Mouse (Mus musculus): ENCODE measurements around the gene Cdc25a. TPM values are rescaled to one million over a fixed set of nuclear protein-coding genes. Genes with fewer than 3 reads are reported as not detected.
A peak's percentile ranks its signal among the peaks of the same experiment; 100 is the strongest.

Cdc25a gene
- polyA plus RNA-seq (2014; fragmentation: Nextera tagmentation; extraction: Ambion mirVana), result 34.0 and 40.4 TPM in 2 replicates

DNA sequence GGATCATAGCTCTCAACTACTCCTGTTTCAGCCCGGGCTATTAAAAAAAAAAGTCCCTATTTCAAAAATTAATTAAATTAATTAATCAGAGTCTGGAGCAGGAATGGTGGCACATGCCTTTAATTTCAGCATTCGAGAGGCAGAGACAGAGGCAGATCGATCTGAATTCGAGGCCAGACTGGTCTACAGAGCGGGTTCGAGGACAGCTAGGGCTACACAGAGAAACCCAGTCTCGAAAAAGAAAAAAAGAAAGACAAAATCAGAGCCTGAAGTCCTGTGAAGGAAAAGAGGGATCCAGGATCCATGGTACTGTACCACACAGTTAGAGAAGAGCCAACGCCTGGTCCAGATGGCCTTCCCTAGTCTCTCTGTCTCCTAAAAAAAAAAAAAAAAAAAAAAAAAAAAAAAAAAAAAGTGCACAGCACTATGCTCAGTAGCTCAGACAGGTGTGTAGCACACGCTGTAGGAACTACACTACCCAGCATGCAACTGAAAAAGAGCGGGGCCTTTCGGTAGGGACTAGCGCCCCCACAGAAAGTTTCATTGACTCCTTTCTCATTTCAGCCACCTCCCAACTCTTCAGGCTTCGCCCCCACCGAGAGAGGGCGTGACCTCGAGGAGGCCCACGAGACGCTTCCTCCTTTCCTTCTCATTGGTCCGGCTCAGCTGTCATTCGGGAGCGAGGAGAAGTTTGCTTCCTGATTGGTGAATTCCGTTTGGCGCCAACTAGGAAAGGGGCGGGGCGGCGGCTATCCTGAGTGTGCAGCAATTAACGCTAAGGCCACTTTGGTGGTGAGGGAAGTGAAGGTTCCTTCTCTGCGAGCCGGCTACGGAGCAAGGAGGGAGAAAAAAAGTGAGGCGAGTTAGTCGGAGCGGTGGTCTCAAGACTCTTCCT is at the start of gene Cdc25a:
Cdc25a (plus strand) TSS at position 783 of the 895 bp plus-strand sequence.
- DNase-seq (peak; percentile 99), ATAC-seq (ENCODE audit: insufficient read depth) (peak; percentile 93)
- 6% methylated on average over 33 of the region's 33 CpGs for WGBS

GRCm38 (mm10) chr9:109825739-109826138 is 49.6 kb upstream of the Cdc25a start:
- TF ChIP-seq CTCF (IDR thresholded peaks at IDR 0.05; ENCODE audit: low read depth), result no peak
- WGBS, result 49% methylated on average over 4 of the region's 4 CpGs
- H3K36me3 ChIP-seq (ENCODE audit: insufficient read depth), result peaks cover 2% of the 10 kb centered on the region; the same call in 1 of the 2 replicates
- no peak overlapping the region for H3K4me3 ChIP-seq (ENCODE audit: low read depth, low read length)
- H3K9ac ChIP-seq, result no peak overlapping the region
- H3K27ac ChIP-seq (ENCODE audit: low read depth), result no peak overlapping the region
- DNase-seq, result no peak
- H3K4me2 ChIP-seq, result no peak overlapping the region
- H3K9me3 ChIP-seq (ENCODE audit: low read depth, low read length), result no peaks in the 10 kb centered on the region
- H3K4me1 ChIP-seq (ENCODE audit: insufficient read depth), result no peaks in the 10 kb centered on the region
- no peak for ATAC-seq (ENCODE audit: insufficient read depth)
- H3K27me3 ChIP-seq (ENCODE audit: insufficient read depth, low read length), result no peaks in the 10 kb centered on the region

More for the DNA sequence above, at the start of gene Cdc25a:
- peak; percentile 64 for TF ChIP-seq CTCF (IDR thresholded peaks at IDR 0.05; ENCODE audit: low read depth)
- peak within 1 kb of the TSS; percentile 91 for H3K27ac ChIP-seq (ENCODE audit: low read depth)
- peak within 1 kb of the TSS; percentile 97 for H3K9ac ChIP-seq
- H3K9me3 ChIP-seq (ENCODE audit: low read depth, low read length), result no peaks in the 10 kb centered on the region
- no peaks in the 10 kb centered on the region for H3K4me1 ChIP-seq (ENCODE audit: insufficient read depth)
- H3K36me3 ChIP-seq (ENCODE audit: insufficient read depth), result peaks cover 34% of the 10 kb centered on the region
- peak within 1 kb of the TSS; percentile 99 for H3K4me3 ChIP-seq (ENCODE audit: low read depth, low read length)
- no peaks in the 10 kb centered on the region for H3K27me3 ChIP-seq (ENCODE audit: insufficient read depth, low read length)
- peak within 1 kb of the TSS; percentile 96 for H3K4me2 ChIP-seq

DNA sequence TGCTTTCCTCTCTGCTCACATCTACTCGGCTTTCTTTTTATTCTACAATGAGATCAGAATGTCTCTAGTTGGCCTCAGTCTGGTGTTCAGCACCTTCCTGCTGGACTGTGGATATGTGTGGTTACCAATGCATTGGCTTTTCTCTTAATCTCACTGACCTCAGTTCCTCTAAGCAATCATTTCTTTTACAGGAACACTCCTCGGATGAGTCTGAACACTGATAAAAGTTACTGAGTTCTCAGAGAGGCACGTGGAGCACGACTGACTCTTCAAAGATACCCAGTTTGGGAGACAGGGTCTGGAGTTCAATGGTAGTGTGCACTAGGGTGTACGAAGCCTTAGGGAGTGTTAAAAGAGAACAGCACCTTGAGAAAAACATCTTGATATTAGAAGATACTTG is 49.2 kb upstream of the Cdc25a start:
- DNase-seq (no peak), ATAC-seq (ENCODE audit: insufficient read depth) (no peak)
- WGBS, result 63% methylated on average over 5 of the region's 5 CpGs
- H3K9ac ChIP-seq, result no peak overlapping the region
- no peak overlapping the region for H3K4me3 ChIP-seq (ENCODE audit: low read depth, low read length)
- H3K27me3 ChIP-seq (ENCODE audit: insufficient read depth, low read length), result no peaks in the 10 kb centered on the region
- no peak overlapping the region for H3K4me2 ChIP-seq
- H3K36me3 ChIP-seq (ENCODE audit: insufficient read depth), result peaks cover 2% of the 10 kb centered on the region; the same call in 1 of the 2 replicates
- H3K27ac ChIP-seq (ENCODE audit: low read depth), result no peak overlapping the region
- H3K9me3 ChIP-seq (ENCODE audit: low read depth, low read length), result no peaks in the 10 kb centered on the region
- no peak for TF ChIP-seq CTCF (IDR thresholded peaks at IDR 0.05; ENCODE audit: low read depth)
- no peaks in the 10 kb centered on the region for H3K4me1 ChIP-seq (ENCODE audit: insufficient read depth)

- peak; percentile 78 for TF ChIP-seq CTCF (IDR thresholded peaks at IDR 0.05; ENCODE audit: low read depth)
- peak; percentile 99 for ATAC-seq (ENCODE audit: insufficient read depth)
- Histone ChIP-seq H3K27me3 (ENCODE audit: insufficient read depth, low read length) (no peaks in the 10 kb centered on the region), H3K9me3 (ENCODE audit: low read depth, low read length) (no peaks in the 10 kb centered on the region), H3K9ac (peak within 1 kb of the TSS; percentile 45), H3K27ac (ENCODE audit: low read depth) (peak within 1 kb of the TSS; percentile 50), H3K4me3 (ENCODE audit: low read depth, low read length) (peak within 1 kb of the TSS; percentile 50), H3K4me1 (ENCODE audit: insufficient read depth) (no peaks in the 10 kb centered on the region), H3K4me2 (peak within 1 kb of the TSS; percentile 60), H3K36me3 (ENCODE audit: insufficient read depth) (peaks cover 12% of the 10 kb centered on the region)
- DNase-seq, result peak; percentile 95
- under 1% methylated on average over 32 of the region's 32 CpGs for WGBS
These were observed 42.8 kb upstream of the Cdc25a start, which contains the start of gene Nme6 for GRCm38 (mm10) chr9:109832391-109833087. Nme6 (plus strand) TSS chr9:109832749.

DNA sequence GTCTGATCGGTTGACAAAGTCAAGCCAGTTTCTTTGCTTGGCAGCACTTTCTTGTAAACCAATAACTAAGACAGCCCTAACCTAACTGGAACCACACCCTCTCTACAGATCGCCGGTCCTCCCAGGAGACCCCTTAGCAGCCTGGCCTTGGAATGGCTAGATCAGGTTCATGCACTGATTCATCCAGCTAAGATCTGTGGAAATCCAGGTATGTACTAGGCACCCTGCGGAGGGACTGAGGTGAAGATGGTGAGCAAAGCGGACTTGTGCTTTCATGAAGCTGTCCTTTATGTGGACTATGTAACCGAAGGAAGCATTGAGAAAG is 42.3 kb upstream of the Cdc25a start:
- DNase-seq, result no peak
- peak; percentile 58 for ATAC-seq (ENCODE audit: insufficient read depth)
- no peaks in the 10 kb centered on the region for H3K9me3 ChIP-seq (ENCODE audit: low read depth, low read length)
- H3K9ac ChIP-seq, result peak overlapping the region; percentile 45
- H3K4me1 ChIP-seq (ENCODE audit: insufficient read depth), result no peaks in the 10 kb centered on the region
- peak overlapping the region; percentile 50 for H3K4me3 ChIP-seq (ENCODE audit: low read depth, low read length)
- peak overlapping the region; percentile 60 for H3K4me2 ChIP-seq
- peaks cover 14% of the 10 kb centered on the region for H3K36me3 ChIP-seq (ENCODE audit: insufficient read depth)
- 11% methylated on average over 6 of the region's 6 CpGs for WGBS
- no peak overlapping the region for H3K27ac ChIP-seq (ENCODE audit: low read depth)
- no peak for TF ChIP-seq CTCF (IDR thresholded peaks at IDR 0.05; ENCODE audit: low read depth)
- no peaks in the 10 kb centered on the region for H3K27me3 ChIP-seq (ENCODE audit: insufficient read depth, low read length)

- DNase-seq, result peak; percentile 88
- Histone ChIP-seq H3K4me2 (no peak within 1 kb of the TSS), H3K27me3 (ENCODE audit: insufficient read depth, low read length) (no peaks in the 10 kb centered on the region), H3K4me1 (ENCODE audit: insufficient read depth) (no peaks in the 10 kb centered on the region), H3K36me3 (ENCODE audit: insufficient read depth) (0 out of 2 replicates have a peak, but pooled peaks cover 2% of the 10 kb centered on the region), H3K4me3 (ENCODE audit: low read depth, low read length) (no peak within 1 kb of the TSS), H3K9ac (no peak within 1 kb of the TSS), H3K27ac (ENCODE audit: low read depth) (no peak within 1 kb of the TSS), H3K9me3 (ENCODE audit: low read depth, low read length) (no peaks in the 10 kb centered on the region)
- WGBS, result 39% methylated on average over 6 of the region's 6 CpGs
- no peak for TF ChIP-seq CTCF (IDR thresholded peaks at IDR 0.05; ENCODE audit: low read depth)
- ATAC-seq (ENCODE audit: insufficient read depth), result peak; percentile 89
These were observed 26.0 kb upstream of the Cdc25a start, which contains the start of gene Camp for GRCm38 (mm10) chr9:109849312-109849758. Camp (minus strand) TSS chr9:109849617.

- Histone ChIP-seq H3K27me3 (ENCODE audit: insufficient read depth, low read length) (no peaks in the 10 kb centered on the region), H3K4me3 (ENCODE audit: low read depth, low read length) (no peak overlapping the region), H3K4me2 (no peak overlapping the region), H3K9me3 (ENCODE audit: low read depth, low read length) (no peaks in the 10 kb centered on the region), H3K27ac (ENCODE audit: low read depth) (no peak overlapping the region), H3K4me1 (ENCODE audit: insufficient read depth) (no peaks in the 10 kb centered on the region), H3K36me3 (ENCODE audit: insufficient read depth) (no peaks in the 10 kb centered on the region), H3K9ac (no peak overlapping the region)
- DNase-seq (no peak), ATAC-seq (ENCODE audit: insufficient read depth) (no peak)
- WGBS, result 83% methylated on average over 5 of the region's 5 CpGs
- TF ChIP-seq CTCF (IDR thresholded peaks at IDR 0.05; ENCODE audit: low read depth), result no peak
These were observed 25.3 kb upstream of the Cdc25a start for GRCm38 (mm10) chr9:109850099-109850498.

Data from lung, embryonic 14.5 days (tissue).